Mouse (Mus musculus): ENCODE measurements around the gene Brf1. TPM values are rescaled to one million over a fixed set of nuclear protein-coding genes. Genes with fewer than 3 reads are reported as not detected.
A peak's percentile ranks its signal among the peaks of the same experiment; 100 is the strongest.

The Brf1 gene
- polyA plus RNA-seq, 1 experiment from 2014 or later: 53.9 TPM

GRCm38 (mm10) chr12:112955800-112956199 is 44.7 kb downstream of the Brf1 start:
- peak; percentile 31; the same call in 1 of the 2 replicates for ATAC-seq (ENCODE audit: insufficient read depth, low FRiP score)
- H3K27ac ChIP-seq (ENCODE audit: low read length): no peak overlapping the region
- H3K4me2 ChIP-seq (ENCODE audit: low read depth, low read length): no peak overlapping the region
- H3K9me3 ChIP-seq (replicated peaks; ENCODE audit: control insufficient read depth, low read length): no peaks in the 10 kb centered on the region
- H3K9ac ChIP-seq (ENCODE audit: low read length): no peak overlapping the region
- WGBS: 36% methylated on average over 4 of the region's 4 CpGs
- H3K36me3 ChIP-seq (ENCODE audit: control insufficient read depth, insufficient read depth, low read length): peaks cover 9% of the 10 kb centered on the region; the same call in 1 of the 2 replicates
- H3K4me1 ChIP-seq (ENCODE audit: control insufficient read depth, insufficient read depth, low read length): peaks cover 5% of the 10 kb centered on the region
- no peaks in the 10 kb centered on the region for H3K27me3 ChIP-seq (ENCODE audit: control insufficient read depth, insufficient read depth, low read length)
- no peak overlapping the region for H3K4me3 ChIP-seq (replicated peaks; ENCODE audit: low read length)

- no peak overlapping the region for H3K4me3 ChIP-seq (replicated peaks; ENCODE audit: low read length)
- ATAC-seq (ENCODE audit: insufficient read depth, low FRiP score): no peak
- H3K27me3 ChIP-seq (ENCODE audit: control insufficient read depth, insufficient read depth, low read length): no peaks in the 10 kb centered on the region
- H3K27ac ChIP-seq (ENCODE audit: low read length): no peak overlapping the region
- no peaks in the 10 kb centered on the region for H3K36me3 ChIP-seq (ENCODE audit: control insufficient read depth, insufficient read depth, low read length)
- 70% methylated on average over 3 of the region's 3 CpGs for WGBS
- no peaks in the 10 kb centered on the region for H3K9me3 ChIP-seq (replicated peaks; ENCODE audit: control insufficient read depth, low read length)
- H3K4me1 ChIP-seq (ENCODE audit: control insufficient read depth, insufficient read depth, low read length): peaks cover 11% of the 10 kb centered on the region
- no peak overlapping the region for H3K4me2 ChIP-seq (ENCODE audit: low read depth, low read length)
- no peak overlapping the region for H3K9ac ChIP-seq (ENCODE audit: low read length)
These were observed 47.5 kb downstream of the Brf1 start for GRCm38 (mm10) chr12:112952926-112953565.

DNA sequence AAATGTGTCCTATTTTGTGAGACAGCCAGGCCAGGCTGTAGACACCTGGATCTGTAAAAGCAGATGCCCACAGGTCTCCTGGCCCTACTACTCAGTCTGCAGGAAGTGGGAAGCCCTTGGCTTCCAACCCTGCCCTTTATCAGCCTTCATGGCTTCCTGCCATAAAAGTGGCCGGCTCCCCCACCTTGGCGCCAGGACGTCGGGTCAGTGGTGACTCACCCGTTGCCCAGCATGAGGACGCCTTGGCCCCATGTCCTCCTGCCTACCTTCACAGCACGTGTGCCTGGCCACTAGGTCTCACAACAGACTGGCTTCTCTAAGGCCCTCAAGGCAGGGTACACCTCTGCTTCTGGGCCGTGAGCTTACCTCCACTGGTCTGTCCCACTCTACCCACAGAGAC is 48.1 kb downstream of the Brf1 start:
- Histone ChIP-seq H3K36me3 (ENCODE audit: control insufficient read depth, insufficient read depth, low read length) (no peaks in the 10 kb centered on the region), H3K27ac (ENCODE audit: low read length) (no peak overlapping the region), H3K9me3 (replicated peaks; ENCODE audit: control insufficient read depth, low read length) (no peaks in the 10 kb centered on the region), H3K9ac (ENCODE audit: low read length) (0 out of 2 replicates have a peak overlapping the region, but pooled peaks have one; percentile 7), H3K4me2 (ENCODE audit: low read depth, low read length) (no peak overlapping the region), H3K4me3 (replicated peaks; ENCODE audit: low read length) (no peak overlapping the region), H3K4me1 (ENCODE audit: control insufficient read depth, insufficient read depth, low read length) (peaks cover 11% of the 10 kb centered on the region), H3K27me3 (ENCODE audit: control insufficient read depth, insufficient read depth, low read length) (no peaks in the 10 kb centered on the region)
- 56% methylated on average over 8 of the region's 8 CpGs for WGBS
- peak; percentile 25; the same call in 1 of the 2 replicates for ATAC-seq (ENCODE audit: insufficient read depth, low FRiP score)

DNA sequence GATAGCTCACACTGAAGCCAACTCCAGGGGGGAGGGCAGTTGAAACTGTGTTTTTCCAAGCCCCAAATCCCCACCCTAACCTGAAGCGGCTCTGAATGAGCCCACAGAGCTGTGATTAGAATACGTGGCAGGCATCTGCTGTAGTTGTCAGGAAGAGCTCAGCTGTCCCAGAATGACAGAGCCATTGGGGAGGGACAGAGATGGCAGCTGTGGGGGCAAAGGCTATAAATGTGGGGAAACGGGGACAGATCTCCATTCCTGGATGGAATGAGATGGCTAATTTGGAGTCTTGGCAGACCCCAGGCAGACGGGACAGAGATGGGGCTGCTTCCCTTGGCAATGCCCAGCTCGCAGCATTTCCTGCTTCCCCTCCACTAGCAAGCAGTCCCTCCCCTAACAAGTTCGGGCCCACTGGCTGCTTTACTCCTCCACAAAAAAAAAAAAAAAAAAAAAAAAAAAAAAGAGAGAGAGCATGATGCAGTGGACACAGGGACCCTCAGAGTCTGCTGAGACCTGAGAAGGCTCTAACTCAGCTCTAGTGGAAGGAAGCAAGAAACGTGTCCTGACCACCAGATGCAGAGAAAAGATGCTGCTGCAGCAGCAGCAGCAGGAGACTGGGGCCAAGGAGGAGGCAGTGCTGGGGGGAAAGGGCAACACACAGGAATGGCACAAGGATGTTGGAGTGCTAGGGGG is 49.2 kb downstream of the Brf1 start:
- Histone ChIP-seq H3K36me3 (ENCODE audit: control insufficient read depth, insufficient read depth, low read length) (no peaks in the 10 kb centered on the region), H3K4me3 (replicated peaks; ENCODE audit: low read length) (no peak overlapping the region), H3K4me2 (ENCODE audit: low read depth, low read length) (no peak overlapping the region; the same call in 1 of the 2 replicates), H3K4me1 (ENCODE audit: control insufficient read depth, insufficient read depth, low read length) (peaks cover 11% of the 10 kb centered on the region), H3K9ac (ENCODE audit: low read length) (no peak overlapping the region), H3K27ac (ENCODE audit: low read length) (peak overlapping the region; percentile 39), H3K27me3 (ENCODE audit: control insufficient read depth, insufficient read depth, low read length) (no peaks in the 10 kb centered on the region), H3K9me3 (replicated peaks; ENCODE audit: control insufficient read depth, low read length) (no peaks in the 10 kb centered on the region)
- 21% methylated on average over 7 of the region's 7 CpGs for WGBS
- ATAC-seq (ENCODE audit: insufficient read depth, low FRiP score): no peak

DNA sequence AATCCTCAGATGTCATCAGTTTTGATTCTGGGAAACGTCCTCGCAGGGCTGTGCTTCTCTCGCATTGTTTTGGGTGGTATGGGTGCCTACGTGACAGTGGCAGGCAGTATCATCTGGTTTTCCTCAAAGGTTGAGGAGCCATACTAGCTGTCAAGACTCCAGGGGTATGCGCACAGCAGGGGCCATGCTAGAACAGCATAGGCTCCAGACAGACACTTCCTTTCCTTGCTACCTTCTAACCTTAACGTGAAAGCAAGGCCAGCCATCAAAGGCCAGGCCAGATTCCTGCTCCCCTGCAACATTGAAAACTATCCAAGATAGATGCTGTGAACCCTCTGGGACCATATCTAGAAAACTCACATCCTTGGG is 49.8 kb downstream of the Brf1 start:
- Histone ChIP-seq H3K4me1 (ENCODE audit: control insufficient read depth, insufficient read depth, low read length) (peaks cover 11% of the 10 kb centered on the region), H3K9ac (ENCODE audit: low read length) (peak overlapping the region; percentile 79), H3K27ac (ENCODE audit: low read length) (peak overlapping the region; percentile 39), H3K4me3 (replicated peaks; ENCODE audit: low read length) (peak overlapping the region; percentile 69), H3K36me3 (ENCODE audit: control insufficient read depth, insufficient read depth, low read length) (no peaks in the 10 kb centered on the region), H3K9me3 (replicated peaks; ENCODE audit: control insufficient read depth, low read length) (no peaks in the 10 kb centered on the region), H3K27me3 (ENCODE audit: control insufficient read depth, insufficient read depth, low read length) (no peaks in the 10 kb centered on the region), H3K4me2 (ENCODE audit: low read depth, low read length) (peak overlapping the region; percentile 98)
- ATAC-seq (ENCODE audit: insufficient read depth, low FRiP score): no peak
- 3% methylated on average over 6 of the region's 6 CpGs for WGBS

GRCm38 (mm10) chr12:112950040-112950760 is 50.3 kb downstream of the Brf1 start:
- Histone ChIP-seq H3K4me3 (replicated peaks; ENCODE audit: low read length) (peak overlapping the region; percentile 69), H3K4me2 (ENCODE audit: low read depth, low read length) (peak overlapping the region; percentile 98), H3K36me3 (ENCODE audit: control insufficient read depth, insufficient read depth, low read length) (no peaks in the 10 kb centered on the region), H3K9me3 (replicated peaks; ENCODE audit: control insufficient read depth, low read length) (no peaks in the 10 kb centered on the region), H3K27me3 (ENCODE audit: control insufficient read depth, insufficient read depth, low read length) (no peaks in the 10 kb centered on the region), H3K4me1 (ENCODE audit: control insufficient read depth, insufficient read depth, low read length) (peaks cover 11% of the 10 kb centered on the region), H3K9ac (ENCODE audit: low read length) (peak overlapping the region; percentile 79), H3K27ac (ENCODE audit: low read length) (peak overlapping the region; percentile 83)
- peak; percentile 88 for ATAC-seq (ENCODE audit: insufficient read depth, low FRiP score)
- under 1% methylated on average over 58 of the region's 58 CpGs for WGBS

DNA sequence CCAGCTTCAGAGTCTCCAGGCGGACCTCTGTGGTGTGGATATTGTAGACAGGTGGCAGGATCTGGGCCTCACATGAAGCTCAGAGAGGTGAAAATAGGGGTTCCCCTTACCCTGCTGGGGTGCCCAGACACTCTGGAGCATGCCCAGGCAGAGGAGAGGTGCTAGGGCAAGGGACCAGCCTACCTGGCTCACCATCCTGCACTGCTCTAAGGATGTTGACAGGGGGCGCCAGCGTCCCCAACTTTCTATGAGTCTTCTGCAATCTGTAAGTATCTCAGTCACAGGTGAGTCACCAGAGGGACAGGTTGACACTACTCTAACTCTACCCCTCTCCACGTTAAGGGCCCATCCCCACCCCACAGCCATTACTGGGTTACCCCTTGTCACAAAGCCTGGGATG is 53.2 kb downstream of the Brf1 start:
- H3K4me2 ChIP-seq (ENCODE audit: low read depth, low read length): no peak overlapping the region
- peak overlapping the region; percentile 33; the same call in 1 of the 2 replicates for H3K27ac ChIP-seq (ENCODE audit: low read length)
- no peaks in the 10 kb centered on the region for H3K9me3 ChIP-seq (replicated peaks; ENCODE audit: control insufficient read depth, low read length)
- no peak overlapping the region for H3K9ac ChIP-seq (ENCODE audit: low read length)
- H3K4me1 ChIP-seq (ENCODE audit: control insufficient read depth, insufficient read depth, low read length): peaks cover 12% of the 10 kb centered on the region
- no peak for ATAC-seq (ENCODE audit: insufficient read depth, low FRiP score)
- no peaks in the 10 kb centered on the region for H3K36me3 ChIP-seq (ENCODE audit: control insufficient read depth, insufficient read depth, low read length)
- H3K4me3 ChIP-seq (replicated peaks; ENCODE audit: low read length): no peak overlapping the region
- no peaks in the 10 kb centered on the region for H3K27me3 ChIP-seq (ENCODE audit: control insufficient read depth, insufficient read depth, low read length)
- WGBS: 25% methylated on average over 4 of the region's 4 CpGs

GRCm38 (mm10) chr12:112943669-112944068 is 56.8 kb downstream of the Brf1 start:
- no peak for ATAC-seq (ENCODE audit: insufficient read depth, low FRiP score)
- 78% methylated on average over 2 of the region's 2 CpGs for WGBS
- Histone ChIP-seq H3K9me3 (replicated peaks; ENCODE audit: control insufficient read depth, low read length) (no peaks in the 10 kb centered on the region), H3K36me3 (ENCODE audit: control insufficient read depth, insufficient read depth, low read length) (no peaks in the 10 kb centered on the region), H3K9ac (ENCODE audit: low read length) (no peak overlapping the region), H3K4me1 (ENCODE audit: control insufficient read depth, insufficient read depth, low read length) (peaks cover 22% of the 10 kb centered on the region), H3K4me3 (replicated peaks; ENCODE audit: low read length) (no peak overlapping the region), H3K27me3 (ENCODE audit: control insufficient read depth, insufficient read depth, low read length) (no peaks in the 10 kb centered on the region), H3K27ac (ENCODE audit: low read length) (no peak overlapping the region), H3K4me2 (ENCODE audit: low read depth, low read length) (no peak overlapping the region)
